Mouse (Mus musculus) common myeloid progenitor, adult 5-6 weeks (primary cell): ENCODE measurements at regions not wholly inside any gene's neighbourhood (a gene's known extent, or its start where the extent isn't known, plus 50 kb on each side); places are given as distances from the start of the nearest gene placed in this dataset.

ENCODE experiments used
- ATAC-seq: replicated peaks from 2 replicates; pipeline ENCODE4 v1.8.0; 2016; ENCODE audit warnings: low read depth, mild to moderate bottlenecking, moderate TSS enrichment, inconsistent platforms; ENCODE audit not compliant: poor library complexity, severe bottlenecking

- ATAC-seq, result no peak
These were observed 108.7 kb upstream of the Acvr2a start for GRCm38 (mm10) chr2:48705103-48705804.

GRCm38 (mm10) chr2:48705805-48706150, 108.1 kb upstream of the Acvr2a start:
- ATAC-seq, result no peak

- no peak for ATAC-seq
These were observed 107.7 kb upstream of the Acvr2a start for GRCm38 (mm10) chr2:48706188-48706587.

- ATAC-seq, result peak; percentile 60
These were observed 97.7 kb upstream of the Acvr2a start for GRCm38 (mm10) chr2:48716206-48716605.

- 0 out of 2 replicates have a peak, but pooled peaks have one; percentile 22 for ATAC-seq
These were observed 96.1 kb upstream of the Acvr2a start for GRCm38 (mm10) chr2:48717770-48718169.

- no peak for ATAC-seq
These were observed 95.6 kb upstream of the Acvr2a start for GRCm38 (mm10) chr2:48718261-48718660.

- ATAC-seq, result no peak
These were observed 83.1 kb upstream of the Acvr2a start for GRCm38 (mm10) chr2:48730780-48731179.

GRCm38 (mm10) chr2:48733936-48734335, 80.0 kb upstream of the Acvr2a start:
- ATAC-seq, result no peak

GRCm38 (mm10) chr2:48734521-48734920, 79.4 kb upstream of the Acvr2a start:
- no peak for ATAC-seq

- no peak for ATAC-seq
These were observed 77.6 kb upstream of the Acvr2a start for GRCm38 (mm10) chr2:48736312-48736711.
